Mouse (Mus musculus) lung, postnatal 10 days (tissue): ENCODE data around the gene Lrrtm4.

Source experiments
- DNase-seq: peaks from one replicate; pipeline ENCODE4 v3.0.0; 2021

The Lrrtm4 gene

DNA sequence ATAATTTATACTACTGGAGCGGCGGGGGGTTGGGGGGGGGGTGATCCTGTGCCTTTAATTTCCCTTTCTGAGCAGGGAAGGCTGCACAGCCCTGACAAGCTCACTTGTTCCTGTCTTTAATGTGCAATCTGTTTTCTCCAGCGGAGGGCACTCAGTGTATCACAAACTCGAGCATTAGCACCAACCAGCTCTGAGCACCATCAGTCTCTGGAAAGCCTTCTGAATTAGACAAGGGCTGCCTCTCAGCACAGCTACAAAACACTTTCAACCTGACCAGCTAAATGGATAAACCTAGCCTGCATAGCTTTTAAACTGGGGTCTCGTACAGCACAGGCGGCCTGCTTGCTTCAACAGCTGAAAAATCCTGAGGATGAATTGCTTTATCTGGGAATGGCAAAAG is at the start of gene Lrrtm4:
Gene Lrrtm4 (plus strand): TSS at position 113 of the 400 bp plus-strand sequence.
- no peak for DNase-seq

DNA sequence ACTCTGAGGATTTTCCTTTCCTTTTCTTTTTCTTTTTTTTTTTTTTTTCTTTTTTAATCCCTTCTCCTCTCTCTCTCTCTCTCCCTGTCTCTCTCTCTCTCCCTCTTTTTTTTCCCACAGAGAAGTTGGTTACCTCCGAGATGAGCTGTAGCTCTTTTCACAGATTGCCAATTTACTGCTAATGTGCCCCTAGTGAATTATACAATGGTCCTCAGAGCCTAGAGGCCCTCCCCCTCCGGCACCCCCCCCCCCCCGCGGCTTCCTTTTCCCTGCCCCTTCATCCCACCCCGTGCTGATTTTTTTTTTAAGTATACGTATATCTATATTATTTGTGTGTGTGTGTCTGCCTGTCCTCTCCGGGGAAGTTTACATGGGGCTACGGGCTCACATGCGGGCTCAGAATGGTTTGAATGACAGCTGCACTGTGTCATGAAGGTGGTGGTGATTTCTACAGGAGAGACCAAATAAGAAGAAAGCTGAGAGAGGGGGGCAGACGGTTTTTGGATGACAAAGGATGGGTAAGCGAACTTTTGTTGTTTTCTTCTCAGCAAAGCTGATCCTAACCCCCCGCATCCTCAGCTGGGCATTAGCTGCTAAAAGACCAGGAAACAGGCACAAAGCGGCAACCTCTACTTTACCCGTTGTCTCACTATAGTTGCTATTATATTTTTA is 648 bp downstream of the Lrrtm4 start:
- no peak for DNase-seq

DNA sequence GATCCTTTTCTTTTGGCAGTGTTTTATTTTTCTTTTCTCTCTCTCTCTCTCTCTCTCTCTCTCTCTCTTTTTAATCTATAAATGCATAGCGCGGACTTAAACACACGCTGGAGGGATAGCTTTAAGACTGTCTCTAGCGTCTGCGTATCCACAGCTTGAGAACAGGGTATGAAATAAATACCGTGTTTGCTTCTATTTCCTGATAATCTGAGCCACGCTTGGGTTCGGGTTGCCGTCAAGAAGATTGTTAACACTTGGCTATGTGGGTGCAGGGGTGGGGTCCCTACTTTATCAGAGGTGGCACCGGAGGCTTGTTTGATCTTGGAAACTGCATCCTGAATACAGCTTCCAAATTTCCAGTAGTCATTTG is 1.2 kb downstream of the Lrrtm4 start:
- no peak for DNase-seq

DNA sequence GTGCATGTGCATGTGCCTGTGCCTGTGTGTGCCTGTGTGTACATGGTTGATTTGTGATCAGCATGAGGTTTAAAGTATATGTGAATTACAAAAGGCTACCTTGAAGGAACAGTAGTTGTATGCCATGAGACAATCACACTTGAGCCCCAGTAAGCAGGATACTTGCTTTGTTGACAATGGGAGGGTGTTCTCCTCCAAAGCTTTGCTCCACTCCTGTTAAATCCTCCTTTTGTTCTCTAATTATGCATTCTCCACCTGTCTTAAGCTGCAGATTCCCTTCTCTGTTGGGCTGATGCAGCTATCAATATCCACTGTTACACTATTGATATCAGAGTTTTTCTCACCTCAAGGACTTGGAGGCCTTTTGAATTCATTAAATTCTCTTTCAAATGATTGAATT is 38.2 kb downstream of the Lrrtm4 start:
- no peak for DNase-seq

DNA sequence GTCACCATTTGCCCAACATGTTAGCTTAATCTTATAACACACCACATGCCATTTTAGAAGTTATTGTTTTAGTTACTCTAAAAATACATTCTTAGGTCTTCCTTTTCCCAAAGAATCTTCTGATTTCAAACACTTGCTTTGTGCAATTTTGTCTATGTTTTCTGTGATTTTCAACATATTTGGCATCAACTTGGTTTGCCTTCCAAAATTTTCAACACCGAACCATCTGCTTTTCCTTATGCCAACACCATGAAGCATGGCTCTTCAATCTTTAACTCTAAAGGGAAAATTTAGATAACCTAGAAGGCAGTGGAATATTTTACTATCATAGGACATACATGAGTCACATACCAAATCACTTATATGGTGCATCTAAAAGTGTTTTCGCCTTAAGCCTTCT is 59.3 kb downstream of the Lrrtm4 start:
- DNase-seq, result no peak

DNA sequence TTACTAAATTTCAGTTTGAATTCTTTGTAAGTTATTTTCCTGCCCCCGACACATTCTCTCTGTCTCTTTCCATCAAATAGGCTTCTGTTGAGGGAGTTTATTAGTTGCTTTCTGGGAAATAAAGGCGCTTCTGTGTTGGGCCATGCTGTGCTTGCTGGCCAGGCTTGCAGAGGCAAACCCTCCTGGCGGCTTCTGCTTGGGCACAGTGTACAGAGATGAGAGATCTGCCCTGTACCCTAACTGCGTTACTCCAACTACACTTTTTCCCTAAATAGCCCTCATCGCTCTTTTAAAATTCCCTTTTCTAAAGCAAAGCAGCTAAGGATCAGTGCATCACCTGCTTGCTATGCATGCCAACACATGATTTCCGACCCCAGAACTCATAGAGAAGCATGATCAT is 60.6 kb downstream of the Lrrtm4 start:
- DNase-seq, result no peak

DNA sequence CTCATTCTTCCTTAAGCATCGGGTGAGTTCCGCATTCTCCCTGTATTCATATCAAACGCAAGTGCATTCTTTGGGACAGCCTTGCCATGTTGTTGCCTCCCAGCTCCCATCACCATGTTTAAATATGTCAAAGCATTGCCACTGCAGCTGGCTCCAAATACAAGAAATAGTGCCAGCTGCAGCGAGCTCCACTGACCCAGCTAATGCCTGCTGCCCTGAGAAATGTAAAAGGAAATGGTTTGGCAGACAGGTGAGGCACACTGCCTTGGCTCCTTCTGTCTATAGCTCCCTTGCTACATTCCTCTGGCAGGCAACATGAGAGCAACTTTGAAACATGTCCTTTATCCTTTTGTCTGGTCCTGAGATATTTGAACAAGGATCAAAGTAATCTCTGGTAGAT is 76.2 kb downstream of the Lrrtm4 start:
- DNase-seq, result no peak

DNA sequence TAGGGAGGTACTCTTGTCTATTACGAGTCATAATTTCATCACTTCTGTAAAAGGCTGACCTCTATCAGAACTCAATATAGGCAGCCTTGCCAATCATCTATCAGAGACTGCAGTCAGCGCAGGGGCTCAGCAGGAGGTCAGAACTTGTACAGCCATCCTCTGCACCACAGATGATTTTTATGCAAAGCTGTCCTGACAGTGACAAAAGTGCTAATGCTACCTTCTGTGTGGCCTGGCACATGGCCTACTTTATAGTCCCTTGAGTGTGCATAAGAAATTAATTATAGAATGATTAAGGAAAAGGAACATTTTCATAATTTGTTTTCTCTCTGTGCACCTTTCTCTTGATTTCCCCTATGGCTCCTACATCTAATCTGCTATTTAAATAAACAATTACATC is 86.7 kb downstream of the Lrrtm4 start:
- no peak for DNase-seq

DNA sequence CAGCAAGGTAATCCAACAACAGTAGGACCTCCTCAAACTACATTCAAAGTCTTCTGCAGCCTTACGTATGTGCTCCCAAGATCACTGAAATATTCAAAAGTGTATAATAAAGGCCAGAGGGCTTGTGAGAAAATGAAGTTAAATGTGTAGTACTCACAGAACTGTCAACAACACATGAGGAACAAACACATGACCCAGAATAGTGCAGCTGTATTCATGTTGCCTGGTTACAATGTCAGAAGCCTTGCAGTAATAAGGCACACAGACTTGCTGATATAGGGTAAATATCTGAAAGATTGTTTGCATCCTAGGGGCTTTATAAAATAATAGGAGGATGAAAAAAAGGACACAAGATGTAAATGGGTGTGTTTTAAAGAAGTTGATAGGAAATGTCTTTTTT is 87.2 kb downstream of the Lrrtm4 start:
- no peak for DNase-seq

DNA sequence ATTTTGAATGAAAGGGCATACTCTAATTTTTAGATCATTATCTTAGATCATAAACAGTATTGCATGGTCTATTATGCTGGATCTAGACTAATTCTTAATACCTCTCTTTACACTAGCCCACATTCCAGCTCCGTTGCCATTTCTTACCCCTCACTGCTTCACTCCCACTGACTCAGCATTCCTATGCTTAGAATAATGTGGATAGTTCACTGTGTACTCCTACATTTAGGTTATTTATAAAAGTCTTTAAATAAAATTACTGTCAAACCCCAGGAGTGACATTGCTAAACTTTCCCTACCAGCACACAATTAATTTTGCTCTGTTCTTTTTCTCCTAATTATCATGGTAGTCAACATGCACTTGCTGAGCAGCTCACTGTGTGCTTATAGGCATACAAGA is 107.7 kb downstream of the Lrrtm4 start:
- no peak for DNase-seq

DNA sequence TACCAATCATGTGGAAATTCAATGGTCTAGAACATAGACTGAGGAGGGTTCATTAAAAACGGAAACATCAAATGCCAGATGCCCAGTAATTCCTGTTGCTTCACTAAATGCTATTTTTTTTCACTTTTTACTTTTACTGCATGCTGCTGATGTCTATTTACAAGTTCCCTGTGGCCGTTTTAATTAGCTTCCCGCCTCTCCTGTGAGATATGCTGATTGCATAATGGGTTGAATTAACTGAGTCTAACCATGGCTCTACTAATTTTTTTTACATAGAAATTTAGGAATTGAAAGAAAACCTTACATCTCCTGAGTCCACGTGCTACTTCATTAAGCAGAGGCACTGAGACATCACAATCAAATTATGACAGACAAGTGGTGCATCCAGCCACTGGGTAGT is 143.9 kb downstream of the Lrrtm4 start:
- no peak for DNase-seq

DNA sequence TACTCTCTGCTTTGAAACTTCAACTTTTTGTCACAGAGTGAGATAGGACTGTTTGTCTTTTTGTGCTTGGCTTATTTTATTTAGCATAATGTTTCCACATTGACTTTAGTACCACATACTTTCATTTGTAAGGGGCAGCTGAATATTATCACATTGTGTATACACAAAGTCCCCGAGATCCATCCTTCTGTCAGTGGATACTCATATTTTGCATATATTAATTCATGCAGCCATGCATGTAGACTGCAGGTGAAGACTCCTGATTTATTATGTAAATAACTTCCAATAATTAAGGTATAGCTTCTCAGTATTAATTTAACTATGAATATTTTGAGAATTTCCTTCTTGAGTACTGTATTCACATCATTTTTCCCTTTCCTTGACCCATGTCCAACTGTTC is 163.2 kb downstream of the Lrrtm4 start:
- DNase-seq, result no peak

DNA sequence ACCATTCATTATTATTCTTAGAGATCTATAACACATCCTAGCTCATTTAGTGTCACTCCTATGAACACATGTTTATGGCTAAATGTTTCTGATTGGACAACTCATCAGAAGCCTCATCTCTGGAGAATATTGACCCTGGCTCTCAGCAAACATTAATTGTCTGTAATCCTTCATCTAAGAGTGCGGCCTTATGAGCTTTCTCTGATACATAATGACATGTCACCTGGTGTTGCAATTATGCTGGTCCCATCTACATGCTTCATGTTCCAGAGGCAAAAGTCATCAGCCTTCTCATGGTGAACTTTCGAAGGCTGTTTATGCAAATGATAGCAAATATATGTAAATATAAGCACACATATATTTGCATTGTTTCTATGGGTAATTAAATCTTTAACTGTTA is 163.7 kb downstream of the Lrrtm4 start:
- DNase-seq, result no peak

DNA sequence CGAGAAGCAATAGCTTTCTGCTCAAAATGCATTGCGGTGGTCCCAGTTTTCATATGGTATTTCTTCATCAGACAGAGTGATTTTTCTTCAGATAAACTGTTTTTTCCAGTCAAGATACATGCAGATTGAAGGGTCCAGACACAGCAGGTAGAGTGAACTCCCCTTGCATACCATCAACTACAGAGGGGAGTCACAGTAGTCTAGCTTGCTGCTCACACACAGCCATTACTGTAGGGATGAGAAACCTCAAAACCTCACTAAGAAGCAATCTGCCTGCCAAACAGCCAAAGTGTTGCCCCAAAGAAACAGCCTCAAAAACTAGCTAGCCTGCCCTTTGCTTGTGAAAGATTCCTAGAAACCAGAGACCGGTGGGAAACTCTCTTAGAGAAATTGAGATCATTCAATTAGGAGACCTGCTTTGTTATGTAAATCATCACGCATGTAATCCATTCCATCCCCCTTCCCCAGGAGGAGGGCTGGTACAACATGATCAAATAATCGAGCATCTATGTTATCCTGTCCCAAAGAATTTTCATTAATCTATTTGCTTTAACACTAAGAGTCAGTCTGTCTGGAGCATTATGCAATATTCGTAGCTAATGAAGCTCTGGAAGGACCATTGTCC is 166.9 kb downstream of the Lrrtm4 start:
- no peak for DNase-seq

DNA sequence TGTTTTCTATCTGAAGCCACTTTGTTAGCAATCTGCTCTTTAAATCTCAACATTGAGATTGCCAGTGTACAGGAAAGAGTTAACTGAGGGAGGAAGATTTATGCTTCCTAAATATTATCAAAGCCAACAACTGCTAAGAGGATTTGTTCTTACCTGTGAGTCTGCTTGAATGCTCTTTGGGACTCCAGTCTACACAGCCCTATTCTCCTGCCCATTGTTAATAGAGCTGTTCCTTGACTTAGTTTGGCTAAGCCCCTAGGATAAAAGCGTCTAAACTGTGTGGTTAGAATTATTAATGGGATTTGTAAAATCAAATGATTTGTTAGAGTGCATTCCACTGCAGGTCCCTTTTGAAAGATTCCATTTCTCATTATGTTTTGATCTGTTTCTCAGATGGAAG is 168.1 kb downstream of the Lrrtm4 start:
- DNase-seq, result no peak

DNA sequence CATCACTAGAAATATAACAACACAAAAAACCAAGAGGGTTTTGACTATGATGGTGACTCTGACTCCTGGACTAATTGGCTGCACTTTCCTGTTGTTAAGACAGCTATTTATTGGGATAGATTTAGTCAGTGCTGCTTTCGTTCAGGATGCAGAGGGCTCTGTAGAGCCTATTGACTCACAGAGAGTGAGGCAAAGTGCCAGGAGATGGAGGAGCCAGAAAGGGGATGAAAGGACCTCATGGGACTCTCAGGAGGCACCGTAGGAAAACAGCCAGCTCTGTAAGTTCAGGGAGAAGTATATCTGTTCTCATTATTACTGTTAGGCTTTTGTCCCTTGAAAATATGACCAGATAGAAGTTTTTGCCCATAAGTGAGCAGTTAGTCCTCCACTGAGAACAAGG is 190.8 kb downstream of the Lrrtm4 start:
- DNase-seq, result no peak

DNA sequence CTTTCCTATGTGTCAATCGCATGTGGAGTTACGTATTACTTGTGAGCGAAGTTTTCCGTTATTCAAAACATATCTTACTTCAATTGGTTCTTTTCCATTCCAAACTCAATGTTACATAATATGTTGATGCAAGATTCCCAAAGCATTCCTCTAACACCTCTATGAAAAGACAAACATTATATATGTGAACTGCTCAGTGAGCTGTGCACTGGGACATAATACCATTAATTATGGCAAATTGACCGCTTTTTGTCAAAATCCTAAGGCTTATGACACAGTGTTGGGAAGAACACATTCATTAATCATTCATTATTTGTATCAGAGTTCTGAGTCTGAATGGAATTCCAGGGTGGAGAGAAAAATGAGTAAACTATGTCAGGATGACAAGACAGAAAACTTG is 191.6 kb downstream of the Lrrtm4 start:
- DNase-seq, result no peak

DNA sequence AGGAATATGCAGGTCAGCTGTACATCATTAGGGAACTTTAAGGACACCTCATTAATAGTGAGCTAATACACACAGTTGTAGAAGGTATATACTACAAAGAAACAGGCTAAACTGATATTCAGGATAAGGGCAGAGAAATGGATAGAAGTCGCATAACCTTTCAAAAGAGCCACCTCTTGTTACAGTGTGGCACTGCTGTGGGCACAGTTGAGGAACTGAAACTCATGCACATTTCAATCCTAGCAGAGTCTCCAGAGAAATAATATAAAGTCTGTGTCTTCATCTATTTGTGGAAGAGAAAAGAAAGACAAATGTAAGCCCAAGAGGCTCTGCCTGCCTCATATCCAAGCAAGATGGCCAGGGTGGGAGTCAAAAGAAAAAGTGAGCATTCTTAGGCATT is 242.9 kb downstream of the Lrrtm4 start:
- DNase-seq, result no peak

DNA sequence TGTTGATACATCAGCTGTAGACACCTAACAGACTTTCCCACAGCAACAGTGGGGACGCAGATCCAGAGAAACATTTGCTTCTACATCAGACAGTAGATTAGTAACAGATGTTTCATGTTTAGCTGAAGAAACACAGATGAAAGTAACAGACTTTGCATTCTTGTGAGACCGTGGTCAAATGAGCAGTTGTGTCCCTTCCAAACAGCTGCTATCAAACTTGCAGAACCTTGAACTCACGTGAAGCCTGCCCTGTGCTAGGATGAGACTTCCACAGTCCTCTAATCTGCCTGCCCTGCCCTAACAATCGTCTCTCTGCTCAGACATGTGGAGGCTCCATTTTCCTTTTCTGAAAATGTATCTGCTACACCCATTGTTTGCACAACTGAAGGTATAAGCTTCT is 245.3 kb downstream of the Lrrtm4 start:
- DNase-seq, result no peak

DNA sequence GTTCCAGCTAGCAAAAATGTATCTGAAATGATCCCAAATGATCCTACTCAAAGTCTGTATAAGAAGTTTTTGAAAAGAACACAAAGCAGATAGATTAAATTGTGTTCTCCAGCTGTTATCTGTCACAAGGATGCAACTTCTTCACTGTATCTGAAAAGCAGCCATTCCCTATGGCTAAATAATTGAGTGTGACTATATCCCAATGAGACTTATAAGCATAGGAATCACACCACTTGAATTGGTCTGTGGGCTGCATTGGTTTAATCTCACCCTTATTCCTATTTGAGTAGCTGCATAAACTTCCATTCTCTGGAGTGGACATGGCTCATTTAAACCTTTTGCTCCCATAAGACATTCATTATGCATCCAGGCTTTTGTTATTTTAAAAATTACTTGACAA is 245.9 kb downstream of the Lrrtm4 start:
- DNase-seq, result no peak

DNA sequence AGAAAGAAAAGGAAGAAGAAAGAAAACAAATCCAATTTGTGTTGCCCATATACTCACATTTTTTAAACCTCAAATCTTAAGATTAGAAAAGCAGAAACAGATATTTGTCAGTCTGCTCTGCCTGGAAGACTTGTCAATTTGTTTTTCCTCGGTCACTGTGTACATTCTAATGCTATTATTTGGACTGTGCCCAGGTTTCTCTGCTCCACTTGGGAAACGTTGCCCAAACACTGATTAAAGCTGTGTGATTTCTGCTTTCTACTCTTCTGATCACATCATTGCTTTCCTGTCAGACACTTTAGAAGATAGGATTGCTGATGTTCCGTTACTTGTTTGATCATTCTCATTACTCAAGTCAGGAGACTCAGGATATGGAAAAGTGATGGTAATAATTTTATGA is 247.1 kb downstream of the Lrrtm4 start:
- no peak for DNase-seq

DNA sequence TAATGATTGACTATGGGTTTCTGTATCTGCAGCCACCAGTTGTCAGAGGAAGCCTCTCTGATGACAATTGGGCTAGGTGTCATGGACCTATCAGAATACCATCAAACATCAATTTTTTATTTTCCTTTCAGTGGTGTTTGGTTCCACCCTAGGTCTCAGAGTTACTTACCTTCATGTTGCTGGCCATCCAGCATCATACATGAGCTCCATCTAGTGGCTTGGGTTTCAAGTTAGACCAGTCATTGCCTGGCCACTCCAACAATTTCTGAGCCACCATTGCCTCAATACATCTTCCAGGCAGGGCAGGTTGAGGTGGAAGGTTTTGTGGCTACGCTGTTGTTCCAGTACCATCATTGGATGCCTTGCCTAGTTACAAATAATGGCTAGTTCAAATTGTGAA is 268.3 kb downstream of the Lrrtm4 start:
- no peak for DNase-seq

DNA sequence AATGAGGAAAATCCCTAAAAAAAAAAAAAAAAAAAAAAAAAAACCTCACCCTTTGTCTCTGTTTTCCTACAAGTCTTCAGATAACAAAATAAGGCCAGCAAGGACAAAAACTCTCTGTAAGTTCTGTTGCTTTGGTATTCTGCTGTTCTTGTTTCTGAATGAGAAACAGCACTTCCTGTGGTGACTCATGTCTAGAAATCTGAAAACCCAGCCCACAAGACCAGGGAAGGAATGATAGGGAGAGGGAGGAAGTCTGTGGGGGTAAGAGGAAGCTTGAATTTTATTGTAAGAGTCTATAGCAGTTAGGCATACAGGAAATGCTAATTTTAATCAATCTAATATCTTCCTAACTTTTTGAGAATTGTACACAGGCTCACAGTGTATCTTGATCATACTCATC is 283.2 kb downstream of the Lrrtm4 start:
- DNase-seq, result no peak

DNA sequence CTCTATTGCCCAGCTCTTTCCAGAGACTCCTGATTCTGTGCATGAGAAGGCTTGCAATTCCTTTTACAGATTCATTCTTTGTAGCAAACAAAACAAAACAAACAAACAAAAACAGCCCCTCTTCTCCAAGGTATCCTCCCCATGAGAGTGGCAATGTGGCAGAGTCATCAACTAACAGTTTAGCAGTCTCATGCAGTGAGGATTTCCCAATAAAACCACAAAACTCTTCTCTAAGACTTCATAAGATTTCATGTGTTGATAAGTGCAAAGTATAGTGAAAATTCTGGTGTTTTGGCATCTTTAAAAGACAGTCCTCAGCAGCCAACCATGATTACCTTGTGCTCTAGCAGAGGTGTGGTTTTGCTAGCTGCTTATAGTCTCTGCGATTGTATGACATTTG is 284.9 kb downstream of the Lrrtm4 start:
- DNase-seq, result no peak

DNA sequence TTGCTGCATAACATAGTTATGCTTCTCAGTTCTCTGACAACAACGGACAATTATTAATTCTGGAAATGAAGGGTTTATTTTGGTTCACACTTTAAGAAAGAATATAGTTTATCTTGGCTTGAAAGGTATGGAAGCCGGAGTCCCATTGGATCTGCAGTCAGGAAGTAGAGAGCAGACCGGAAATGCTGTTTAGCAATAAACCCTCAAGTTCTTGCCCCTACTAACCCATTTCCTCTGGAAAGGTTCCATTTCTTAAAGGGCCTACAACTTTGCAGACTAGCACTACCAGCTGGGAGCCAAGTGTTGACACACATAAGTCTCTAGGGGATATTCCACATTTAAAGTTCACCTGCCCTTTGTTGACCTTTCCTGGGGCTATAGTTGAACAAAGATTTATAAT is 309.7 kb downstream of the Lrrtm4 start:
- no peak for DNase-seq
